Mouse (Mus musculus) urinary bladder, postnatal 36 days (tissue): ENCODE data around the gene Gm10563.
"Not testable (repeated sequence)": the region's sequence is repeated elsewhere in the genome, so short reads cannot be mapped to it uniquely, and the experiment has no call there.

ENCODE experiments used
- DNase-seq, 2 experiments: peaks; one replicate each; pipeline ENCODE4 v3.0.0; 2022; ENCODE audit warnings: low spot score in 2 of 2, mixed read lengths in 1 of 2

Gene Gm10563

DNA sequence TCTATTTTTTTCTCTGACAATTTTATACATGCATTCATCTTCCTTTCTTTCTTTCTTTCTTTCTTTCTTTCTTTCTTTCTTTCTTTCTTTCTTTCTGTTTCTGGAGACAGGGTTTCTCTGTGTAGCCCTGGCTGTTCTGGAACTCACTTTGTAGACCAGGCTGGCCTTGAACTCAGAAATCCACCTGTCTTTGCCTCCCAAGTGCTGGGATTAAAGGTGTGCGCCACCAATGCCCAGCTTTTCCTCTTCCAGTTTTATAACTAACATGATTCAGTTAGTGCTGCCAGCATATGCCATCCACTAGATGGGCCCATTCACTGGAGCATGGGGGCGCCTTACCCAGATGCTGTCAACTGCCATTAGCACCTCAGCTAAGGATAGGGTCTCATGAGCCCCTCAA, at the start of gene Gm10563:
Gene Gm10563 (minus strand): TSS at position 101 of the 400 bp plus-strand sequence.
- DNase-seq = not testable (repeated sequence)

DNA sequence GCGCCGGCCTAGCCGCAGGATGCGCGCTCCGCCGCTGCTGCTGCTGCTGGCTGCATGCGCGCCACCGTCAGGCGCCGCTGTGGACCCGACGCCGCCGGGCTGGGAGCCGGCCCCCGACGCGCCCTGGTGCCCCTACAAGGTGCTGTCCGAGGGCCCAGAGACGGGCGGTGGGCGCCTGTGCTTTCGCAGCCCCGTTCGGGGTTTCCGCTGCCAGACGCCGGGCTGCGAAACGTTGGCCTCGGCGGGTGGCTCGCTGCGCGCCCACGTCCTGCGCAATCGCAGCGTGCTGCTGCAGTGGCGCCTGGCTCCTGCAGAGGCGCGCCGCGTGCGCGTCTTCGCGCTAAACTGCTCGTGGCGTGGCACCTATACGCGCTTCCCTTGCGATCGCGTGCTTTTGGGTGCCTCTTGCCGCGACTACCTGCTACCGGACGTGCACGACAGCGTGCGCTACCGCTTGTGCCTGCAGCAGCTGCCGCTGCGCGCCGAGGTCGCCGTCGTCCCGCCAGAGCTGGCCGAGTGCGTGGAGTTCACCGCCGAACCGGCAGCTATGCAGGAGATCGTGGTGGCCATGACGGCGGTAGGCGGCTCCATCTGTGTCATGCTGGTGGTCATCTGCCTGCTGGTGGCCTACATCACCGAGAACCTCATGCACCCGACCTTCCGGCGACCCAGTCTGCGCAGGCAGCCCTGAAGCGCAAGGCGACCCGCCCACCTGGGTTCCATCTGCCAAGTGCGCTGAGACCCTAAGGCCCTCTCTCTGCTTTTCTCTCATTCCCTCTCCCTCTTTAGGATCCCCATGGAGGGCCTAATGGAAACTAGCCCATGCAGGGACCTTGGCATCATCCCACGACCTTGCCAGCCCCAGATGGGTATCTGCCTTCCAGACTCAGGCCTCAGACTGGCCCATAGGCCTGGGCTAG, 49.5 kb upstream of the Gm10563 start:
- peak; percentile 54 to 57 for DNase-seq

DNA sequence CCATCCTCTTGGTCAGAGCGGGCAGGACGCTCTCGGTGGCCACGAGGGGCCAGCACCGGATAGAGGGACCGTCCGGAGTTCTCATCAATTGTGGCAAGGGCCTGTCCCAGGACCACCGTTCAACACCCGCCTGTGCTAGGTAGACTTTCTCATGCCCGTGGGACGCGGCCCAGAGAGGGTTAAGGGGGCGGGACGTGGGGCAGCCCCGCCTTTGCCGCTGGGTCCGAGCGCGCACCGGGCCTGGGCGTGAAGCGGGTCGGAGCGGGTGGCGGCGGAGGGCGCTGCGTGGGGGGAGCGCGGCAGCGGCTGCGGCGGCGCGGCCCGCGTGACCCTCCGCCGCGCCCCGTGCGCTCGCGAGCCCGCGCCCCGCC, 48.9 kb upstream of the Gm10563 start, which contains the start of gene Fndc10:
Gene Fndc10 (plus strand): TSS at position 232 of the 371 bp plus-strand sequence.
- DNase-seq = peak; percentile 53 to 61

DNA sequence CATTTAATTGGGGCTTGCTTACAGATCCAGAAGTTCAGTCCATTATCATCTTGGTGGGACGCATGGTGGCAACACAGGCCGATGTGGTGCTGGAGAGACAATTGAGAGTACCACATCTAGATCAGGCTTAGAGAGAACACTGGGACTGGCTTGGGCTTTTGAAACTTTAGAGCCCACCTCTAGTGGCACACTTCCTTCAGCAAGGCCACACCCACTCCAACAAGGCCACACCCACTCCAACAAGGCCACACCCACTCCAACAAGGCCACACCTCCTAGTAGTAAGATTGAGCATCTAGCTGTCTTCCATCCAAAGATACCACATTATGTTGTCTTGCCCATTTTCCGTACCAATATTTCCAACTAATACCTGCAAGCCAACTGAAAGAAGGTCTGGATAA, 47.2 kb upstream of the Gm10563 start:
- DNase-seq = no peak

DNA sequence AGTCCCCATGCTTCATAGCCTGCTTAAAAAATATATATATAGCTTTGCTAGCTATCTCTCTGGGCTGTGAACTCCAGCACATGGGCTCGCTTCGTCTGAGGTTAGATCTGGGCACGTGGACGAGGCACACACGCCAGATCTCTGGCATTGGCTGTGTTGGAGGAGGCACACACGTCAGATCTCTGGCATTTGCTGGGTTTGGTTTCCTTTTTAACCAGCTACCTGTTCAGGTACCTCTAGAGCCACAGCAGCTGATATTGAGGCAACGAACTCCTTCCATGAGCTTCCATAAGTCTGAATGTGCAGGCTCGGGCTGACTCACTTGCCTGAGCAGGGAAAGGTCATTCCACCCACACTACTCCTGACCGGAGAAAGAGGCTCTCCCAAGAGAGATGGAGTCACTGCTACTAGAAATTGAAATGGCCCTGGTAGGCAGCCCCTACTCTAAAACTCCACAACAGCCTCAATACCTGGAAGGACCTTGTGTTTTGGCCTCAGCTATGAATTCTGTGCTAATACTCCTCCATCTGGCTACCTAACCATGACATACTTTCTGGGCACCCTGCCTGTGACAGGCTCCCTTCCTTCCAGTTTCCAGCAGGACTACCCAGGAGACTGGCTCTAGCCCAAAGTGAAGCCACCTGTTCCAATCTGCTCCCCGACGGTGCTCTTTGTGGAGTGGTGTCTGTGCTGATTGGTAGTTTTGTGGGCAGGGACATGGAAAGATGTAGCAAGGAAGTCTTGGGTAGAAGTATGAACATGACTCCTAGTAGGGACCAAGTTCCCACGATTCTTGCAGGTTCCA, 45.6 kb upstream of the Gm10563 start:
- DNase-seq = no peak

DNA sequence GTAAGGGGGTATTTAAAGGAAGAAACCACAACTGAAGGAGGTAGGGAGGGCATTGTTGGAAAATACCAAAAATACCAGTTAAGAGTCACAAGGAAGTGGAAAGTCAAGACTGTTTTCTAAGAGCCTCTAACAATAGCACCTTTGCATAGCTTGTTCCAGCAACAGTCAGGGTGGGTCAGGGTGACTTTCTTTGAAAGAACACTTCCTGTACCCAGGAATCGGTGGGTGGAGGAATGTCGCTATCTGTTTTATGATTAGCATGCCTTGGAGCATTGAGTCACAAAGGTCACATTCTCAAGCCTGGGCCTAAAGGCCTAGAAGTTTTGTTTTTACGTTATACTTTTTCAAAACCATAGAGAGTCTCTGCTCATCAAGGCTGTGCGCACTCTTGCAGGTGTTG, 42.6 kb upstream of the Gm10563 start:
- DNase-seq = not testable (repeated sequence)

DNA sequence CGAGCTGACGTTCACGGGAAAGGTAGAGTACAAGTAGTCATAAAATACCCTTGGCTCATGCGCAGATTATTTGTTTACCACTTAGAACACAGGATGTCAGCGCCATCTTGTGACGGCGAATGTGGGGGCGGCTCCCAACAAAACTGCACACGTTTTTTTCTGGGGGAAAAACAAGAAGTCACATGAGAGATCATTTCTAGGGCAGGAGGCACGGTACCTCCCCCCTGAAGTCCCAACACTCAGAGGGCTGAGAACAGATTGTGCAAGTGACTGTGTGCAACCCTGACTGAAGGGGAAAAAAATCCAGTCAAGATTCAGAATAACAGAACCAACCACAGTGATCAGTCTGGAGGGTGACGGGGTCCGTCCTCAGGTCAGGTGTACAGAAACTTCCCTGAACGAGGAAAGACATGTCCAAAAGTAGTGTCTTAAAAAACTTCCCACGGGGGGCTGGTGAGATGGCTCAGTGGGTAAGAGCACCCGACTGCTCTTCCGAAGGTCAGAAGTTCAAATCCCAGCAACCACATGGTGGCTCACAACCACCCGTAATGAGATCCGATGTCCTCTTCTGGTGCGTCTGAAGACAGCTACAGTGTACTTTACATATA, 38.6 kb upstream of the Gm10563 start:
- not testable (repeated sequence) for DNase-seq

DNA sequence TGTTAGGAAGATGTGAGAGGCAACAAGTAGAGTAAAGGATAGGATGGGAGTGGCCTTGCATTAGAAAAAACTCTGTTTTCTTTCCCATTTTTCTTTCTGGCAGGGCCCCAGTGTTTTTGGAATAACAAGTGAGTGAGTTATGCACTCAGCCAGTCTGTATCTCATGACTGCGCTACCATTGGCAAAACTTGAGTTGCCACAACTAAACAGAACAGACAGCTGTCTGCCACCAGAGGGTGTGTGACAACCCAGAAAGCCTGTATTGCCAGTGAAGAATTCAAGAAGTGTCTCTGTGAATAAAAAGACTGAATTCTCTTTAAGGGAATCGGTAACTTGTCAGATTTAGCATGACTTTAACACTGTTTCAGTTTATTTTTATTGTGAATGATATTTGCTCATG, 30.8 kb upstream of the Gm10563 start:
- no peak for DNase-seq

DNA sequence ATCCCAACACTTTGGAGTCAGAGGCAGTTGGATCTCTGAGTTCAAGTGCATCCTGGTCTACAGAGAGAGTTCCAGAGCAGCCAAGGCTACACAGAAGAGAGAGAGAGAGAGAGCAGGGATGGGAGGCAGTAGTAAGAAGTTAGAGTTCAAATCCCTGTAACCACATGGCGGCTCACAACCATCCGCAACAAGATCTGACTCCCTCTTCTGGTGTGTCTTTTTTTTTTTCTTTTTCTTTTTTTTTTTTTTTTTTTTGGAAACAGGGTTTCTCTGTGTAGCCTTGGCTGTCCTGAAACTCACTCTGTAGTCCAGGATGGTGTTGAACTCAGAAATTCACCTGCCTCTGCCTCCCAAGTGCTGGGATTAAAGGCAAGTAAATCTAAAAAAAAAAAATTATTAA, 26.9 kb upstream of the Gm10563 start:
- no peak for DNase-seq

DNA sequence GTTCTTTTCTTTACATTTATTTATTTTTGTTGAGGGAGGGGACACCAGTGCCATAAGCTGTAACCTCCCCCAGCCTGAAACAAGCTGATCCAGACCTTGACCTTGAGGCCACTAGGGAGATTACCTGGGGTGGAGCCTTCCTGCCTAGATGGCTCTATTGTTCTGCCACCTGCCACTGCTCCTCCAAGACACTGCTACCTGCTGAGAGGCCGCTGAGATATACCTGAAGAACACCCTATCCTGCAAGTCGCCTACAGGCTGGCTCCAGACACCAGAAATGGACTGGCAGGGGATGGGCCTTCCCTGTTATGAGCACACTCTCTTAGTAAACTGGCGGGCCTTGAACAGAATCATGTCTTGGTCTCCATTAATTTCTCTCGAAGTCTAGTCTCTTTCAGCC, 25.0 kb upstream of the Gm10563 start:
- DNase-seq = not testable (repeated sequence)

DNA sequence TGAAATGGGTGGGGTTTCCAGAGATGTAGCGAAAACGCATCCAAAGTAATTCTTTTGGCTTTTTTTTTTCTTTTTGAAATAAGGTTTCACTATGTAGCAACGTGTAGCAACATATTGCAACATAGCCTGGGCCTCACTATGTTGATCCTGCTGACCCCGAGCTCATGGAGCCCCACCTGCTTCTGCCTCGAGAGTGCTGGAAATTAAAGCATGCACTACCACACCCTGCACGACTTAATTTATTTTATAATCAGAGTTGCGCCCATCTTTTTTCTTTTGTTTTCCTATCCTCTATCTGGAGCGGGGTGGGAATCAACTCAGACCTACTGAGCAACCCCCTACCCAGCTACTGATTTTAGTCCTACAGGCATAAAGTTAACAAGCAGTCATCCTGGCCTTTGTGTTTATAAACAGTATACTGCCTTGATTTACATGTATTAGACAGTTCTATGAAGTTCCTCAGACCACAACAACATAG, 24.4 kb upstream of the Gm10563 start:
- DNase-seq = no peak

DNA sequence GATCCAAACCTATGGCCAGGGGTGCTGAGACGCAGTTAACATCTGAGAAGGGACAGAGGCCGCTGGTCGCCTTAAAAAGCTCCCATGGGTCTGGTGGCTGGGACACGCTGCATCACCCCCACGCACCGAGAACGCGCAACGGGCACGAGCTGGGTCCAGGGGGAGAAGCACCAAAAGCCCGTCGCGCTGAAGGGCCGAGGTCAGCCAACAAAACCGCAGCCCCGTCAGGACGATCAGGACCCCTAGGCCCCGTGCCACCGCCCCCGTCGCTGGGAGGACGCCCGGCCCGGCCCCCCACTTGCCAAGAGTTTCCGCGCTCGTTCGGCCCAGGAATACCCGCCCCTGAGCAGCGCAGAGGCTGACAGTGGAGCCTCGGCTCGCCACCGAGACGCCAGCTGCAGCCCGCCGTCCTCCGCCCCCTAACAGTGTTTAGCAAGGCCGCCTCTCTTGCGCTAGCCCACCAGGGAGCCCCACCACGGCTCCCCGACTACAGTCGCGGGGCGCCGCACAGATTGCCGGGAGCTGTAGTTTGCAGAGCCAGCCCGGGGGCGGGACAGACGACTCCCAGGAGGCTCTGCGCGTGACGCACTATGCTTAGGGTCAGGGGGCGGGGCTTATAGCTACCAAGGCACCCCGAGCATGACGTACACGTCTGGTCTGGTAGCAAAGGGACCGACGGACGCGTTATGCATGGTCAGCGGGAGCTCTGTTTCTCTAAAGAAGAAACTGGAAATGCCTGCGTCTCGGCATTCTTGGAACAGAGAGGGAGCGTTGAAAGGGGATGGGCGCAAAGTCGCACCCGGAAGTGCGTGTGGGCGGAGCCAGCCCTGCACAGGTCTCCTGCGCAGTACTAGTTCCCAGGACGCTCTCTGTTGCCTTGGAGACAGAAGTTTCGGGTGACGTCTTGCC, 23.7 kb upstream of the Gm10563 start, which contains the start of gene Mib2:
Gene Mib2 (minus strand): TSS at position 510 of the 909 bp plus-strand sequence.
- peak; percentile 94 to 95 for DNase-seq

DNA sequence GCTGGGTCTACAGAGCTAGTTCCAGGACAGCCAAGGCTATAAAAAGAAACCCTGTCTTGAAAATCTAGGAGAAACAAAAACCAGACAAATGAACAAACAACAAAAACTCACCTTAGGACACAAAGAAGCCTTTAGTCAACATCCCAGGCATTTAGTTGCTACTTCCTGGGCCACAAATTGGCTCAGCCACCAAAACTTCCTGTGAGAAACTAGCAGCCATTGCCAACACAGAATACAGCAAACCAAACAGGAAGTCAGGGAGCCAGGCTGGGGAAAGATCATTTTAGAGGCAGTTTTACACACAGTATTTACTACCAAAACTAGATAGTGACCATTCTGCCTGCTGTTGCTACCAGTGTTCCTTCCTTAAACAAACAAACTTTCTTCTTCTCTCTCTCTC, 21.7 kb upstream of the Gm10563 start:
- no peak for DNase-seq

DNA sequence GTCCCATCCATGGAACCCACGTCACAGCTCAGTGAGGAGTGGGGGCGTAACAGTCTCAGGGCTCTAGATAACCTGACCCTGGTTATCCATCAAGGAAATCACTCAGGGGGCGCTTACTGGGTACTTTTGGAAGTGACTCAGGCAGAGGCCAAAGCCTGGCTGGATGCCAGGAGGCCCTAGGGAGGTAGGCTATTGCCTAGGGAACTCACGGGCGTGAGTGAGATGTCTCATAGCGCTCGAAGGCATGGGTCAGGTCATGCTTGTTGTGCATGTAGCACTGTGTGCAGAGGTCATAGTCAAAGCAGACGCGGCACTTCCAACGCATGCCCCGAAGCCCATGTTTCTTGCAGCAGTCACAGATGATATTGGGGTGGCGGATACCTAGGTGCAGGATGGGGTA, 15.4 kb upstream of the Gm10563 start:
- peak in 1 of 2 experiments; percentile 61 for DNase-seq

DNA sequence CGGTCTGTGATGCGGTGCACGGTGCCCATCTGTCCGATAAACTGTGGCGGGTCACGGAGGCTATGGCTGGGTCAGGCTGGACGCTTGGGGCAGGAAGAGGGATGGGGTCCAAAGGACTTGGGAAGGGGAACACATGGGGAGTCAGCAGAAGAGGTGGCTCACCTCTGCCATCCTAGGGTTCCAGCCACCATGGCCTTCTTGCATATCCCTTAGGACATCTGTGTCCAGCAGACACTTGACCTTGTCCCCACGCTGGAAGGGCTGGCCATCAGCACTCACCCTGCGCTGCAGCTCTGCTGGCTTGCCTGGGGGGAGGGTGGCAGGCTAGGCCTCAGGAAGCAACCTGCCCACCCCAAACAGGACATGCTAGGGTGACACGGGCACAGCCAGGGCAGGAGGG, 13.8 kb upstream of the Gm10563 start:
- DNase-seq = no peak

DNA sequence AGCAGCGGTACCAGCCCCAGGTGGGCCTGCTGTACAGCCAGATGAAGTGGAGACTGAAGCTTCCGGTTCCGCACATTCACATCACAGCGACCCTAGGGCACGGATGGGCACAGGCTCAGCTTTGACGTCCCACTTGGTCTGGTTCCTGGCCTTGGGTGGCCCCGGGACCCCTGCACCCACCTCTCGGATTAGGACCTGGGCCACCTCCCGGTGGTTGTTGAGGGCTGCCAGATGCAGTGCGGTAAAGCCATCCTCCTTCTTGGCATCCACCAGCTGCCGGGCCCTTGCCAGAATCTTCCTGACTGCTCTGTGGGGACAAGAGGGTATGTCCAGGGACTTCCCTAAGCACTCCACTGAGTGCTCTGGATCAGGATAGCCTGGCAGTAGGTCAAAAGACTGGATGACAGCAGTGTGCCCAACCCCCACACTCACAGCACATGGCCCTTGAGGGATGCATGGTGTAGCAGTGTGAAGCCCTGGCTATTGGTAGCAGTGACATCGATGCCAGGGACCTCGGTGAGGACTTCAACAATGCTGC, 11.1 kb upstream of the Gm10563 start:
- no peak for DNase-seq

DNA sequence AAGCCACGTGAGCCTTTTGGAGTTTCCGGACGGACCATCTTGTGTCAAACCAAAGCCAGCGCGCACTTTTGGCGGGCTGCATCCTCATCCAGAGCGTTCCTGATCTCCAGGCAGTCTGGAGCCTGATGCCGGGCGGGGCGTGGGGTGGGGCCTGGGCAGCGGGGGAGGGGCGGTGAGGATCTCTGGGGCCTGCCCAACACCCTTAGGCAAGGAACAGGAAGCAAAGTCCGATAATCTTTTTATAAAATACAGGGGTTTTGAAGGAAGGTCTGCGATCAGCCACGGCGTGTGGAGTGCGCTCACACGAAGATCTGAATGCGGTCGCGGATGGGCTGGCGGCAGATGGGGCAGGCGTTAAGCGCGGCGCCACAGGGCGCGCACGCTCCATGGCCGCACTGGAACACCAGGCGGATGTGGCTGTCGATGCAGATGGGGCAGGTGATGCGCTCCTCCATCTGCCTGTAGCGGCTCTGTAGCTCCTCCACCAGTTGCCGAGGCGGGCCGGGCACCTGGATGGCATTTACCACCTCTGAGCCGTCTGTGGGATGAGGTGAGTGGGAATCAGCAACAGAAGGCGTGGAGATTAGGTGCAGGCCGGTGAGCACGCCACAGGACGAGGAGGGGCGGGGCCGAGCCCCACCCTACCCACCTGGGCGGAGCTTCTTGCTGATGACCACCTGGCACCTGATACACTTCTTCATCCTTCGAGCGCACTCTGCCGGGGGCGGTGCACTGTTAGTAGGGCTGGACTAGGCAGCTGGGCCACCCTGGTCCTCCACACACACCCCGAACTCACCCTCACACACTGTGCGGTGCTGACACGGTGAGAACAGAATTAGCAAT, 9.5 kb upstream of the Gm10563 start:
- DNase-seq = peak; percentile 60 to 61

DNA sequence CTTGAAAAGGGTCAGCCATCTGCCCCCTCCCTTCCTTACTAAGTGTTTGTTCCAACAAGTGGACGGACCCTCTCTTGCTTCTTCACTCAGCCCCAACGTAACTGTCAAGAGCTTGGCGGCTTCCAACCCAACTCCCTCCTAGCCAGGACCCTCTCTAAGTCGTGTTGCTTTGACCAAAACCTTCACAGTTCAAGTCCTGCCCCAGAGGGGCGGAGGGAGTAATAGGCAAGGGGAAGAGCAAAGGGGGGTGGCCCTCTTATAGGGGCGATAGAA, 8.9 kb upstream of the Gm10563 start:
- no peak for DNase-seq

DNA sequence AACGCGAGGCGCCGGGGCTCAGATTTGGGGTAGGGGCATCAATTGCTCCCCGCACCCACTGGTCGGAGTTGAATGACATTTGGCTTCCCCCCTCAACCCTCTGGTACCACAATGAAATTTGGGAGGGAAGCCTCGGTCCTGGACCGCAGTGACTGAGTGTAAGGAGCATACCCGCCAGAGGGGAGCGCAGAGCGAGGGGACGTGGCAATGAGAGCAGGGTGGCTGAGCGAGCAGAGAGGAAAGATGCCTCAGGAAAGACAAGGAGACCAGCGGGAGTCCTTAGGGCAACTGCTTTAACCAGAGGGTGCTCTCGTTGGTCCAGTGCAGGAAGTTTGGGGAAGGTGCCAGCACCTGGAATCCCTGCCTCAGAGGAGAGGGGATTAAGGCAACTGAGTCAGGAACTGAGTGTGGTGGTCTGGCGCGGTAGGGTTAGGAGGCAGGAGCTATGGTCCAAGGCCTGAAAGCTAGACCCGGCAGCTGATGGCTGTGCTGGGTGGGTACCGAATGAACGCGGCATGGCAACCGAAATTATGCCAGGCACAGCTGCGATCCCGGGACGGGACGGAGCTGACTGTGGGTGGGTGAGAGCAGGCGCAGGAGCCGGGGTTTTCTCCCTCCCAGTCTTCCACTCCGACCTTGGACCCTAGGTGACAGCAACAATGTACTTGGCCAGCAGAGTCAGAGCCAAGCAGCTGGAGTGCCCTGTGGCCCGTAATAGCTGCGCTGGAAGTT, 8.4 kb upstream of the Gm10563 start:
- no peak for DNase-seq
